Mouse (Mus musculus): ENCODE data around the gene Pth2r. TPM values are rescaled to one million over a fixed set of nuclear protein-coding genes. Genes with fewer than 3 reads are reported as not detected.

Gene Pth2r
- polyA plus RNA-seq, 1 experiment from 2014 or later: not detected

Other genes starting within 250 kb of the Pth2r start
- gene Akr1cl, start 249.3 kb upstream of the Pth2r start, polyA plus RNA-seq (2016; fragmentation: Nextera tagmentation; extraction: Ambion mirVana): 0.18 TPM in 1 of 2 replicates, not detected in the other
- gene Cryge, start 230.9 kb upstream of the Pth2r start, polyA plus RNA-seq (2016; fragmentation: Nextera tagmentation; extraction: Ambion mirVana): not detected in 2 replicates
- not detected in 2 replicates for gene Crygd, start 218.6 kb upstream of the Pth2r start, polyA plus RNA-seq (2016; fragmentation: Nextera tagmentation; extraction: Ambion mirVana)
- gene Crygc, start 208.4 kb upstream of the Pth2r start, polyA plus RNA-seq (2016; fragmentation: Nextera tagmentation; extraction: Ambion mirVana): not detected in 2 replicates
- not detected in 2 replicates for gene Crygb, start 199.8 kb upstream of the Pth2r start, polyA plus RNA-seq (2016; fragmentation: Nextera tagmentation; extraction: Ambion mirVana)
- gene Cryga, start 178.7 kb upstream of the Pth2r start, polyA plus RNA-seq (2016; fragmentation: Nextera tagmentation; extraction: Ambion mirVana): not detected in 2 replicates
- 0.46 TPM in 1 of 2 replicates, not detected in the other for gene Gm28845, start 162.5 kb upstream of the Pth2r start, polyA plus RNA-seq (2016; fragmentation: Nextera tagmentation; extraction: Ambion mirVana)
- gene D630023F18Rik, start 158.8 kb upstream of the Pth2r start, polyA plus RNA-seq (2016; fragmentation: Nextera tagmentation; extraction: Ambion mirVana): 0.14 and 0.24 TPM in 2 replicates
- 139 and 140 TPM in 2 replicates for gene Idh1, start 95.6 kb upstream of the Pth2r start, polyA plus RNA-seq (2016; fragmentation: Nextera tagmentation; extraction: Ambion mirVana)
- 15.1 and 15.4 TPM in 2 replicates for gene Pikfyve, start 95.4 kb upstream of the Pth2r start, polyA plus RNA-seq (2016; fragmentation: Nextera tagmentation; extraction: Ambion mirVana)